Mouse (Mus musculus): Measurements from ENCODE around the gene Zrsr2. TPM values are rescaled to one million over a fixed set of nuclear protein-coding genes. Genes with fewer than 3 reads are reported as not detected.

Gene Zrsr2
- polyA plus RNA-seq, 1 experiment from 2014 or later: 50.2 TPM

GRCm38 (mm10) chrX:163908003-163908336, 50.5 kb downstream of the Zrsr2 start:
- 27% methylated on average over 8 of the region's 8 CpGs for WGBS
- H3K27me3 ChIP-seq (replicated peaks; ENCODE audit: control insufficient read depth, insufficient read depth, low read length): no peaks in the 10 kb centered on the region
- no peak for ATAC-seq

GRCm38 (mm10) chrX:163906861-163907260, 51.6 kb downstream of the Zrsr2 start:
- H3K27ac ChIP-seq (ENCODE audit: low read length): no peak overlapping the region
- no peak for ATAC-seq
- no peak overlapping the region for H3K4me2 ChIP-seq (ENCODE audit: low read length)
- H3K4me1 ChIP-seq (replicated peaks; ENCODE audit: control insufficient read depth, insufficient read depth, low read length): no peaks in the 10 kb centered on the region
- no peaks in the 10 kb centered on the region for H3K9me3 ChIP-seq (ENCODE audit: control insufficient read depth, low read length)
- H3K36me3 ChIP-seq (ENCODE audit: control insufficient read depth, insufficient read depth): no peaks in the 10 kb centered on the region
- H3K4me3 ChIP-seq (replicated peaks; ENCODE audit: low read length): no peak overlapping the region
- no peaks in the 10 kb centered on the region for H3K27me3 ChIP-seq (replicated peaks; ENCODE audit: control insufficient read depth, insufficient read depth, low read length)
- WGBS: 57% methylated on average over 2 of the region's 2 CpGs
- H3K9ac ChIP-seq (replicated peaks; ENCODE audit: low read depth, low read length): no peak overlapping the region

More at GRCm38 (mm10) chrX:163908003-163908336, 50.5 kb downstream of the Zrsr2 start:
- no peaks in the 10 kb centered on the region for H3K4me1 ChIP-seq (replicated peaks; ENCODE audit: control insufficient read depth, insufficient read depth, low read length)
- no peaks in the 10 kb centered on the region for H3K36me3 ChIP-seq (ENCODE audit: control insufficient read depth, insufficient read depth)
- peak overlapping the region; percentile 58 for H3K4me2 ChIP-seq (ENCODE audit: low read length)
- no peaks in the 10 kb centered on the region for H3K9me3 ChIP-seq (ENCODE audit: control insufficient read depth, low read length)
- peak overlapping the region; percentile 67 for H3K4me3 ChIP-seq (replicated peaks; ENCODE audit: low read length)
- H3K9ac ChIP-seq (replicated peaks; ENCODE audit: low read depth, low read length): peak overlapping the region; percentile 69
- peak overlapping the region; percentile 91 for H3K27ac ChIP-seq (ENCODE audit: low read length)

- H3K27ac ChIP-seq (ENCODE audit: low read length): no peak overlapping the region
- H3K4me3 ChIP-seq (replicated peaks; ENCODE audit: low read length): no peak overlapping the region
- no peaks in the 10 kb centered on the region for H3K27me3 ChIP-seq (replicated peaks; ENCODE audit: control insufficient read depth, insufficient read depth, low read length)
- WGBS: 71% methylated on average over 5 of the region's 5 CpGs
- no peak overlapping the region for H3K4me2 ChIP-seq (ENCODE audit: low read length)
- no peaks in the 10 kb centered on the region for H3K4me1 ChIP-seq (replicated peaks; ENCODE audit: control insufficient read depth, insufficient read depth, low read length)
- H3K9ac ChIP-seq (replicated peaks; ENCODE audit: low read depth, low read length): no peak overlapping the region
- ATAC-seq: no peak
- H3K9me3 ChIP-seq (ENCODE audit: control insufficient read depth, low read length): no peaks in the 10 kb centered on the region
- H3K36me3 ChIP-seq (ENCODE audit: control insufficient read depth, insufficient read depth): no peaks in the 10 kb centered on the region
Observed at GRCm38 (mm10) chrX:163899431-163900020, 58.9 kb downstream of the Zrsr2 start.

- H3K27me3 ChIP-seq (replicated peaks; ENCODE audit: control insufficient read depth, insufficient read depth, low read length): no peaks in the 10 kb centered on the region
- H3K9ac ChIP-seq (replicated peaks; ENCODE audit: low read depth, low read length): no peak overlapping the region
- no peak for ATAC-seq
- no peak overlapping the region for H3K4me3 ChIP-seq (replicated peaks; ENCODE audit: low read length)
- no peak overlapping the region for H3K4me2 ChIP-seq (ENCODE audit: low read length)
- 89% methylated on average over 1 of the region's 1 CpGs for WGBS
- no peak overlapping the region for H3K27ac ChIP-seq (ENCODE audit: low read length)
- H3K36me3 ChIP-seq (ENCODE audit: control insufficient read depth, insufficient read depth): no peaks in the 10 kb centered on the region
- H3K9me3 ChIP-seq (ENCODE audit: control insufficient read depth, low read length): no peaks in the 10 kb centered on the region
- H3K4me1 ChIP-seq (replicated peaks; ENCODE audit: control insufficient read depth, insufficient read depth, low read length): no peaks in the 10 kb centered on the region
Observed at GRCm38 (mm10) chrX:163897354-163897753, 61.1 kb downstream of the Zrsr2 start.

- Histone ChIP-seq H3K4me3 (replicated peaks; ENCODE audit: low read length) (no peak overlapping the region), H3K27ac (ENCODE audit: low read length) (no peak overlapping the region), H3K36me3 (ENCODE audit: control insufficient read depth, insufficient read depth) (no peaks in the 10 kb centered on the region), H3K9me3 (ENCODE audit: control insufficient read depth, low read length) (no peaks in the 10 kb centered on the region), H3K9ac (replicated peaks; ENCODE audit: low read depth, low read length) (no peak overlapping the region), H3K4me2 (ENCODE audit: low read length) (no peak overlapping the region), H3K4me1 (replicated peaks; ENCODE audit: control insufficient read depth, insufficient read depth, low read length) (no peaks in the 10 kb centered on the region), H3K27me3 (replicated peaks; ENCODE audit: control insufficient read depth, insufficient read depth, low read length) (no peaks in the 10 kb centered on the region)
- 29% methylated on average over 4 of the region's 4 CpGs for WGBS
- ATAC-seq: peak; percentile 94
Observed at GRCm38 (mm10) chrX:163885539-163885981, 72.9 kb downstream of the Zrsr2 start.

Other genes with a start within 250 kb of the Zrsr2 start
- 2.9 and 4.6 TPM in 2 replicates for gene Rnf138rt1, start 197.3 kb downstream of the Zrsr2 start, polyA plus RNA-seq (2015; fragmentation: Nextera tagmentation; extraction: Ambion mirVana)
- 128 and 130 TPM in 2 replicates for gene Ap1s2, start 49.6 kb downstream of the Zrsr2 start, polyA plus RNA-seq (2015; fragmentation: Nextera tagmentation; extraction: Ambion mirVana)
- gene Car5b, start 69.3 kb upstream of the Zrsr2 start, polyA plus RNA-seq (2015; fragmentation: Nextera tagmentation; extraction: Ambion mirVana): 0.38 and 0.55 TPM in 2 replicates
- 20.8 and 28.3 TPM in 2 replicates for gene Siah1b, start 117.8 kb upstream of the Zrsr2 start, polyA plus RNA-seq (2015; fragmentation: Nextera tagmentation; extraction: Ambion mirVana)
- 0.26 TPM in 1 of 2 replicates, not detected in the other for gene Cltrn, start 130.2 kb upstream of the Zrsr2 start, polyA plus RNA-seq (2015; fragmentation: Nextera tagmentation; extraction: Ambion mirVana)
- gene Ace2, start 180.7 kb upstream of the Zrsr2 start, polyA plus RNA-seq (2015; fragmentation: Nextera tagmentation; extraction: Ambion mirVana): 0.32 TPM in 1 of 2 replicates, not detected in the other